Mouse (Mus musculus): Measurements from ENCODE around the gene Olfr1234.

Olfr1234 gene

DNA sequence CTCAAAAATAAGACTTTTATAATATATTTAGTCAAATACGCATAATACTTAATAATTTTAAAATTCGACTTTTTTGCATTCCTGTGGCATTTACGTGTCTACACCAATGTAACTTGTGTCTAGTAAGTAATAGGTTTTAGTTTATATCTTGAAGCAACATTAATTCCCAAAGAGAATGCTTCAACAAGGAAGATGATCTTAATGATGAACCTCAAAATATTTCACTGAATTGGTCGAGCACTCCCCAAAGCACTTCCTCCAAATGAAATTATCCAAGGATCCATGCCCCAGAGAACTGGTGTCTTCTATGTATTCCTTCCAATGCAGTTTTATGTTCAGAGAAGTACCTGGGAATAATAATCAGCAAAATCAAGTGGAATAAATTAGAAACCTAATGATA, at the start of gene Olfr1234:
Gene Olfr1234, minus strand, starts transcription at position 101 of the 400 bp plus-strand sequence.
- in situ Hi-C loops (cut with MseI, MboI): no loop called here

DNA sequence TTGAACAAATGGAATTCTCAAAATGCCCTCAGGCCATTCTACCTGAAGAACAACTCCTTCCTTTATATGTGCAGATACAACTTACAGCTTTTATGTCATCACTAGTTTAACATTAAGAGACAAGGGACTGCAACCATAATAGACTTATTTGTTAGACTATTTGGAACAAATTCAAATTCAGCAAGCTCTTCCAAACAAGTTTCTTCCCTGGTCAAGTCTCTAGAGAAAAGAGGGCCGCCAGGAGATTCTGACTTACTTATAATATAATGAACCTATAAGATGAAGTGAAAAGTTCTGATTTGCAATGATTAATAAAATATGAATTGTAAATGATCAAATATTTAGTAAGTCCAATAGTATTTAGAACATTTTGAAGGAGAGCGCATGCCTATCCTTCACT, 44.9 kb upstream of the Olfr1234 start, which contains the start of gene Olfr1238:
Gene Olfr1238, minus strand, starts transcription at position 101 of the 400 bp plus-strand sequence.
- in situ Hi-C loops (cut with MseI, MboI): no loop called here

GRCm38 (mm10) chr2:89400882-89401281, 36.2 kb upstream of the Olfr1234 start:
- in situ Hi-C loops (cut with MseI, MboI): no loop called here

GRCm38 (mm10) chr2:89342298-89342697, 22.4 kb downstream of the Olfr1234 start, which contains the start of gene Olfr1233:
TSS of gene Olfr1233 (minus strand) at chr2:89342398.
- in situ Hi-C loops (cut with MseI, MboI): no loop called here

GRCm38 (mm10) chr2:89329575-89329974, 35.1 kb downstream of the Olfr1234 start, which contains the start of gene Olfr1232:
TSS of gene Olfr1232 (minus strand) at chr2:89329675.
- in situ Hi-C loops (cut with MseI, MboI): no loop called here

Data from mouse trophoblast stem cell (cell line).